Mouse (Mus musculus): ENCODE data around the gene Gm20837.
"Not testable (repeated sequence)": the region's sequence is repeated elsewhere in the genome, so short reads cannot be mapped to it uniquely, and the experiment has no call there.

The Gm20837 gene

DNA sequence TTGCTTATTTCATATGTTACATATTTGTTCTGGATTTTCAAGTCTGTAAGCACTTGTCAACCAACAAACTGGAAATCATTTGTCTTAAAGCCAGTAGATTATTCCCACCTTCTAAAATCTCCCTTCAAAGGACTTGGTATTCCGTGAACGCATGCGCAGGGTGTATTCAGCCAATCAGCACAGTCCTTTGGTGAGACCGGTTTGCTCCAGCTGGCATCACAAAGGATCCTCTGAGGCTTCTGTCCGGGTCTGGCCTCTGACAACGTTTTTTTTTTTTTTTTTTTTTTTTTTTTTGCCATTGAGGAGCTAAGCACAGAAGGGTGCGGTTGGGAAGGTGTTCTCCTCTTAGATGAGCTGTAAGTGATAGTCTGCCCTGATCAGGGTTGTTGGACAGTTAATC is at the start of gene Gm20837:
Gm20837 (plus strand) TSS at position 301 of the 400 bp plus-strand sequence.
- not testable (repeated sequence) for DNase-seq (ENCODE audit: low spot score)

Measured in embryo, embryonic 10.5 days (tissue).